Mouse (Mus musculus): ENCODE data around the gene Mapk8.

Mapk8 gene

GRCm38 (mm10) chr14:33398065-33398860 is 48.7 kb downstream of the Mapk8 start:
- no peak for DNase-seq

DNA sequence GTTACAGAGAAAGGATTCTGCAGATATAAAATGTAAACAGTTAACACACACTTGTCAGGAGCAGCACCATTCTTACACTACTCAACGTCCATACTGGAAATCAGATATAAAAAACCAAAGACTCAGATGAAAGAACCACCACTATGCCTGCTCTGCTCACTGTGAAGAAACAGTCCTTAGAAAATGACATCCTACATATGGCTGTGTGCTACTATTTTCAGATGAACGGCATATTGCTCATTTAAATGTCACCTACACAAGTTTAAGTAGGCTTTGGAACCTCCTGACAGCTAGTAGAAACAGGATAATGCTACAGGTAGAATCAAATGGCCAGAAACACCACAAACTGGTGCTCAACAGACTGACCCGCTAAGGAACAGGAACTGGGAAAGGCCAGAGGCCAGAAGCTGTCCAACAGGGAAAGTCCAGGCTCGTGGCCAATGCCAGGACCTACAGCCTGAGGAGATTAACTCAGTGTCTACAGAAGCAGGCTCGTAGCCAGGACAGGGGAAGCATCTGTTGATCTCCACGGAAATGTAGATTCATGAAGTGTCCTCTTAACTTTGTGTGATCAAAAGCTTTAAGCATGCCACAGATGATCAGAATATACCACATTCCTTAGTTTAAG is 66.0 kb downstream of the Mapk8 start:
- DNase-seq, result no peak

DNA sequence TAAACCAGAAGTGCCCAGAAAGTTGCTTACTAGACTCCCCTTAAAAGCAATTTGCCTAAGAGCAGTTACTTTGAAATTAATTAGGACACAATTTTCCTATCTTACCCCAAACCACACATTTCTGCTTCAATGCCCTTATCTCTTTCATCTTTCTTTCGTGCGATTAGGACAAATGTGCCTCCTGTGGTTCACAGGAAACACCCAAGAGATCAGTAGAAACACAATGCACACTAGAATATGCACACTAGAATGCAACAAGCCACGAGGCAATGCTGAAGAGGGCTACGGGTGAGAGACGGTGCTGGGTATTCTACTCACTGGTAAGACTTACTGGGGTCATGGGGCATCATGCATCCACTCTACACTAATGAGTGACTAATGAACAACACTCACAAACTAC is 68.2 kb downstream of the Mapk8 start:
- no peak for DNase-seq

DNA sequence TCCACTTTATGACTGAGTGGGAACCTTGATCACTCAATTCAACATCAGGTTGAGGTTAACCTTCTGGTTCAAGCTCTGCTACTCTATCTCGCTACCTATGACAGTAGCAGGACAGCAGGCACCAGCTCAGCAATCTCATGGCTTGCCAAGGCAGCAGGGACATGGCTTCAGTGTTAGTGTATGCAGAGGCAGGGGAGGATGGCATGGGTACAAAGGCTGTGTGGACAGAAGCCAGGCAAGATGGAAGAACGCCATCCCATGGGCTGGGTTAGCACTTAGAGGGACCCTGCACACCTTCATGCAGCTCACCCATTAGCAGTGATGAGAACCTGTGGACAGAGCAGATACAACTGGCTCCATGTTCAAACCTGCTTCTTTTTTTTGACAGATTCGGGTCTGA is 69.7 kb downstream of the Mapk8 start:
- no peak for DNase-seq

GRCm38 (mm10) chr14:33374089-33374488 is 72.9 kb downstream of the Mapk8 start:
- no peak for DNase-seq

DNA sequence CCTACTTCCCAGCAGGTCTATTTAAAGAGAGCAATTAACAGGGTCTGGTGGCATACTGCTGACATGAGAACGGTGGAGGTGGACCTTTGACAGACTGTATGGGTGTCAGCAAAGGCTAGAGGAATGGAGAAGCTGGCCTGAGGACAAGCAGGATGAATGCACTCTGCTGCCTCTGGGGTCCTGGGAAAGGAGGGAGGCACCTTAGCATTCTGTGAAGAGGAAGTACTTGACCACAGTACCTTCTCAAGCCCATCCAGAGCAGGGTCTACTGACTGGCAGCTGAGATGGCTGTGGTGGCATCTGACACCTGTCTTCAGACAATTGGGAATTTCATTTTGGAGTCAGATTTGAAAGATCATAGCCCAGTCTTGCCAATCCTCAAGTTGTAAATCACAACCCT is 73.7 kb downstream of the Mapk8 start:
- DNase-seq, result no peak

GRCm38 (mm10) chr14:33371248-33371647 is 75.7 kb downstream of the Mapk8 start:
- DNase-seq, result peak; percentile 71

DNA sequence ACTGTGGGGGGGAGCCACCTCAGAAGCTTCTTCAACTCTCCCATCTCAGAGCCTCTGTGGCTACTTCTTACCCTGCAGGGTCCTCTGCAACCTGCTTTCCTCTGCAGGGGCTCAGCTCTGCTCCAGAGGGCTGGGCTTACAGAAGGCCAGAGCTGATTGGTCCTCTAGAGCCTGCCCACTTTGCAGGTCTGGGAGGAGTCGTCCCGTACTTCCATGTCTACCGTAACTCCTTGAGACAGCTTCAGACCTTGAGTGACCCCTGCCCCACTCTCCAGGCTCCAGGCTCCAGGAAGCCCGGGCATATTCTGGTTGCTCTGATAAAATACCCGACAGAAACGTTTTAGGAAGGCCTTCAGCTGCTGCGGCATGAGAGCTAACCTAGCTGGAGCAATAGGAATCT is 76.9 kb downstream of the Mapk8 start:
- no peak for DNase-seq

DNA sequence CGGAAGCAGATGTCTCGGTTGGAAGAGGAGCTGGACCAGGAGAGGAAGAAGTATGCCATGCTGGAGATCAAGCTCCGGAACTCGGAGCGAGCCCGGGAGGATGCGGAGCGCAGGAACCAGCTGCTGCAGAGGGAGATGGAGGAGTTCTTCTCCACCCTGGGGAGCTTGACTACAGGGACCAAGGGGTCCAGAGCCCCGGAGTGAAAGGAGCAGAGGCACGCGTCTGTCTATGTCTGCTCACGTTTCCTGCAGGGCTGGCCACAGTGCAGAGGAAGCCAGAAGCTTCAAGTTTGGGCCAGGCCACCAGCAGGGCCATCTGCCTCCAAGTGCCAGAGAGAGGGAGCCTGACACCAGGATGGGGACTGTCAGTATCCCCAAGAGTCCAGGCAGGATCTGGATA is 77.6 kb downstream of the Mapk8 start:
- peak; percentile 3 for DNase-seq

GRCm38 (mm10) chr14:33366891-33367777 is 79.8 kb downstream of the Mapk8 start:
- DNase-seq, result peak; percentile 18

DNA sequence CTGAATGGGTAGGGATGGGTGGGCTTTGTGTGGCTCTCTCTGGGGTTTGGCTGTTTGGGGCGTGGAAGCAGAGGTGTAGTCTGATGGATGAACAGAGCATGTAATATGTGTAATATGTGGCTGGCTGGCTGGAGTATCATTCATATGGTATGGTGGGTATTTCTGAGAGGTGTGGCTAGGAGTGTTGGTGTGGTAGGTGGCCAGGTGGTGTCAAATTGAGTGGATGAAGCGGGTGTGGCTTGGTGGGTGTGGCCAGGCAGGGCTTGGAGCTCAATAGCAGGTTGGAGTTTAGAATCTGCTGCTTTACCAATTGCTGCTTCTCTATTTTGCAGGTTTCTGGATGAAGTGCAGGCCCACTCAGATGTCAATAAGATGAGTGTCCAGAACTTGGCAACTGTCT is 82.9 kb downstream of the Mapk8 start:
- DNase-seq, result no peak

DNA sequence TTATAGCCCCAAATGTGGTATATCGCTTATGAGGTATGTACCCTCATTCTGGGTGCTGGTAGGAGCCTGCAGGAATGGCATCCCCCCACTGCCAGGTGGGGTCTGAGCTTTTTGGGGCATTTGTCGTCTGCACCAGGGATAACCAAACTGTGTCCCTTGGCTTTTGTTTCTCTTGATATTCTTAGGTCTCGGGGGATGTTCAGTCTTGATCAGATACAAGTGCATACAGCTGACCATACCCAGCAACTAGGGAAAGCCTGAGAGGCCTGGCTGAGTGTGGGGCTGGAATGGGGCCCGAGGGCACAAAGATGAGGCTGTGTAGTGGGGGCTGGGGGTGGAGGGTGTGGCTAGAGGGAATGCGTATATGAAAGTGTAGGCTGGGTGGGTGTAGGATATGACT is 83.3 kb downstream of the Mapk8 start:
- DNase-seq, result no peak

DNA sequence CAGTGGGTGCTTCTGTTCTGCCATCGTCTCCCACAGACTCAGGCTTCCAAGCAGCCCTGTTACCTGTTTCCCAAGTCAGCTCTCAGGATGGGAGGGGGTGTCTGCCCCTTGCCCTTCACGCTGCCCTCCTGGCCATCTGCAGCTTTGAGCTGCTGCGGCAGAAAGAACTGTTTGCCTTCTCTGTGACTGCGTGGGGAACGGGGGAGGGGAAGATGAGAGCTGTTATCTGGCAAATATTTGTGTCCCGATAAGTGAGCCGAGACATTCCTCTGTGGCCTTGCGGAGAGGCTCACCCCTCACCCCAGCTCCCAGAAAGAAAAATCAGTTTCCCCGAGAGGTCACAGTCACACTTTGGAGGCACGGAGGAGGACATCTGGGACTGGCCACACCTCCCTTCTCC is 84.2 kb downstream of the Mapk8 start:
- no peak for DNase-seq

- no peak for DNase-seq
Measured at GRCm38 (mm10) chr14:33362122-33362521, 84.8 kb downstream of the Mapk8 start.

DNA sequence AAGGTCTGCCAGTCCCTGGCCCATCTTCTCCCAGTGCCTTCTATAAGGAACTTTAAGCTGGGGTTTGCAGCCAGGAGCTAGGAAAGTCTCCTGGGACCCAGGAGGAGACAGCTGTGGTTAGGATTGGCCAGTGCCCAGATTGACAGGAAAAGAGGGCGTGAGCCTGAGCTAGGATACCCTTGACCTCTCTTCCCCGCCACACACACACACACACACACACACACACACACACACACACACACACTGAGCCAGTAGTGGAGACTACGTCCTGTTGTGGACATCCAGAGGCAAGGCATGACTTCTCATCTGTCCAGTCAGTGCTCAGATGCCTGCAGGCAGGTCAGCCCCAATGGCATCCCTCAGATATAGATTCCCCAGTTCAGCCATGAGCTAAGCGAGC is 85.4 kb downstream of the Mapk8 start:
- DNase-seq, result no peak

DNA sequence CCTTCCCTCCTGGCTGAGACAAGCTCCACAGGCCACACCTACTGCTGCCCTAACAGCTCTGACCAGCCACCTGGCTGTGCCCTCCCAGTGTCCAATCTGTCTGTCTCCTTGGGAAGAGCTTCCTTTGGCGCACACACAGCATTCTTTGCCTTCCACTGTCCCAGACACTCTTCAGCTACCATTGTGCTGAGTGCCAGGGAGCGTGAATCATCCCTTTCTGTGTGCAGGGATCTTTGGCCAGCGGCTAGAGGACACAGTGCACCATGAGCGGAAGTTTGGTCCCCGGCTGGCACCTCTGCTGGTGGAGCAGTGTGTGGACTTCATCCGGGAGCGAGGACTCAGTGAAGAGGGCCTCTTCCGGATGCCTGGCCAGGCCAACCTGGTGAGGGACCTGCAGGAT is 88.1 kb downstream of the Mapk8 start:
- DNase-seq, result no peak

DNA sequence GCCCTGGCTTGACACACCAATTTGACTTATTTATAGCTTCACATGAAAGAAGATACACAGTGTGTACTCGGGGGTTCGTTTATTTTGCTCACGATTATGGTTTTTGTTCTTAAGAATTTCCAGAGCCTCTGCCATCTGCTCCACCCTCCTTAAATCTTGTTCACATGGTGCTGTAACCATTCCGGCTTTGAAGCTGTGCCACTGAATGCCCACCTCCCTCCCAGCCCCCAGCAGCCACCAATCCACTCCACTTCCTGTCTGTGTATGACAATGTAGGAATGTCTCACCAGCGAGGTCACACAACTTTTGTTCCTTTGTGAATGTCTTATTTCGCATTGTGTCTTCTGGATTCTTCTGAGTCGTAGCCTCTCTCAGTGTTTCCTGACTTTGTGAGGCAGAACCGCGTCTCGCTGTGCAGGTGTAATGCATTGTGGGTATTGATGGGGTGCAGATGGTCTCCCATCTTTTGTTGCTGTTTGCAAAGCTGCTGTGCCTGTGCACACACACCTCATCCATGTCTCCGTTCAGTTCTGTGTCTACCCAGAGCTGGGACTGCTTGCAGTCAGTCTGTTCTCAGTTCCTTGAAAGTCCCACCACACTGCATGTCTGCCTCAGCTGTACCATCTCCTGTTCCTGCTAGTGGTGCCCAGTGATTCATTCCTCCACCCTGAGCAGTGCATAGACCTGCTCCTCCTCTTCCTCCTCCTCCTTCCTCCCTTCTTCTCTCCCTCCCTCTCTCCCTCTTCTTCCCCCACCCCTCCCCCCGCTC is 89.2 kb downstream of the Mapk8 start:
- DNase-seq, result no peak

DNA sequence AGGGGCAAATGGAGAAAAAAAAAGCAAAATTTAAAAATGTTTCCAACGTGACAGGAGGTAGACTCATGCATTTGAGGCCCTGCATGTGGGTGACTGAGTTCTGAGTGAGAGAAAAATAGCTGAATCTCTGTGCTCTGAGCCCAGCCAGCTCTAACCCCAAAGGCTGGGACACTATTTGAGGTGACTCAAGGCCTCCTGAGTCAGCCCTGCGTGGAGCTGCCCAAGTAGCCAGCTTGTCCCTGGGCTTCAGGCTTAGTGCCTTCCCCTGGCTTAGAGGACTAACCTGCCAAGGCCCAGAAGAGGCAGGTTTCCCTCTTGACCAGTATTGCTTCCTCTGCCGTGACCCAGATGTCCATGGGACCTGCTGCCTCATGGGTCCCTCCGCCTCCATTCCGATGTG is 91.7 kb downstream of the Mapk8 start:
- no peak for DNase-seq

- no peak for DNase-seq
Measured at GRCm38 (mm10) chr14:33352890-33353289, 94.1 kb downstream of the Mapk8 start.

DNA sequence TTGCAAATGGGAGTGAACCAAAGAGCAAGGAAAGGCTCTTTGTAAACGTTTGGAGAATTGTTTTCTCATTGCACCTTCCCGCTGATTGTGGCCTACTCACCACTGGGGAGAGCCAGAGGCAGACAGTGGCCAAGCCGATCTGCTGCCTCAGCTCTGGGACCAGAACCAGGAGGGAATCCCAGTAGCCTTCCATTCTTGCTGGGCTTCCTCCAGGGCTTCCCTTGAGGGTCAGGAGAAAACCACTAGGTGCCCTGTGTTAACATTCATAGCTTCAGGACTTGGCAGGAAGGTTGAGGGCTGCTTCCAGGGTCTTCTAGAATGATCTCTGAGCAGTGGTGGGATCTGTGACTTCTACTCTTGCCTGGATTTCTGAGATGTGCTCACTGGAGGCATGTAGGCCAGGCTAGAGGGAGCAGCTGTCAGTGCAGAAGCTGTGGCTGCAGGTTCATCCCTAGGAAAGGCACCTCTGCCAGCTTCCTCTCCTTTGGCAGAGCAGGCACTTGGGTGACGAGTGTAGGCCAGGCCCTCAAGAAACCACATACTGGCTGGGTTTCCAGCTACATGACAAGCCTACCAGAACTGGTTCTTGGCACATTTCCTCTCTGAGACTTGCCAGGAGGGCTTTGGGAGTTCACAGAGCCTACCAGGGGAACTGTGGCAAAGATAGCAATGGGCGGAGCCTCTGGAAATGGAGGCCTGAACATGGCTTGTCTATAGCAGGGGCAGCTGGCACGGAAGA is 94.8 kb downstream of the Mapk8 start:
- DNase-seq, result no peak

- DNase-seq, result no peak
Measured at GRCm38 (mm10) chr14:33351019-33351418, 95.9 kb downstream of the Mapk8 start.

- no peak for DNase-seq
Measured at GRCm38 (mm10) chr14:33348146-33348545, 98.8 kb downstream of the Mapk8 start.
